Mouse (Mus musculus): ENCODE data around the gene Banp. TPM values are rescaled to one million over a fixed set of nuclear protein-coding genes. Genes with fewer than 3 reads are reported as not detected.

Banp gene
- polyA plus RNA-seq, 1 experiment from 2014 or later, result 43.8 TPM

GRCm38 (mm10) chr8:122062508-122063223, 113.1 kb downstream of the Banp start:
- H3K36me3 ChIP-seq (ENCODE audit: insufficient read depth), result no peaks in the 10 kb centered on the region
- DNase-seq, result no peak
- ATAC-seq (ENCODE audit: insufficient read depth), result no peak

DNA sequence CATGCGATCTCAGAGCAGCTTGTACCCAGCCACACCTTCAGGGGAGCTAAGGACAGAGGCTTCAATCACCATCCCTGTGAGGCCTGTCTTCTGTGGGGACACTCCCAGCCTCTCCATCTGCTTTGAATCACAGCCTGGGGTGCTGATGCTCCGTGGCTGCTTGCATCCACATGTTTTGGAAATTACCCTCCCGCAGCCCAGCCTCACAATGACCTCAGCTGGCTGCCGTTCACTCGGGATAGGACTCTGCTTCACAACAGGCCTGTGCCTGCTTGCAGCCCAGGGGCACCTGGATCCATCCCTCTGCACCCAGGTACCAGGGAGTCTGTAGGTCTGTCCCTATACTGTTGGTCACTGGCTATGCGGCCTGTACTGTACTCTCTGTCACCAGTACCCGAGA, 114.8 kb downstream of the Banp start:
- H3K36me3 ChIP-seq (ENCODE audit: insufficient read depth), result no peaks in the 10 kb centered on the region
- no peak for DNase-seq
- no peaks in the 10 kb centered on the region for H3K4me1 ChIP-seq (ENCODE audit: insufficient read depth)
- no peak for TF ChIP-seq CTCF (IDR thresholded peaks at IDR 0.05; ENCODE audit: low read depth)
- no peak overlapping the region for H3K9ac ChIP-seq
- no peak overlapping the region for H3K4me2 ChIP-seq
- H3K27me3 ChIP-seq (ENCODE audit: insufficient read depth, low read length), result no peaks in the 10 kb centered on the region
- 68% methylated on average over 7 of the region's 7 CpGs for WGBS
- H3K27ac ChIP-seq (ENCODE audit: low read depth), result no peak overlapping the region
- no peak for ATAC-seq (ENCODE audit: insufficient read depth)
- no peak overlapping the region for H3K4me3 ChIP-seq (ENCODE audit: low read depth, low read length)
- H3K9me3 ChIP-seq (ENCODE audit: low read depth, low read length), result no peaks in the 10 kb centered on the region

More at GRCm38 (mm10) chr8:122062508-122063223, 113.1 kb downstream of the Banp start:
- Histone ChIP-seq H3K27ac (ENCODE audit: low read depth) (no peak overlapping the region), H3K4me3 (ENCODE audit: low read depth, low read length) (no peak overlapping the region), H3K9ac (no peak overlapping the region), H3K4me2 (no peak overlapping the region), H3K27me3 (ENCODE audit: insufficient read depth, low read length) (no peaks in the 10 kb centered on the region), H3K4me1 (ENCODE audit: insufficient read depth) (no peaks in the 10 kb centered on the region), H3K9me3 (ENCODE audit: low read depth, low read length) (no peaks in the 10 kb centered on the region)
- WGBS, result 38% methylated on average over 12 of the region's 12 CpGs
- no peak for TF ChIP-seq CTCF (IDR thresholded peaks at IDR 0.05; ENCODE audit: low read depth)

GRCm38 (mm10) chr8:122067783-122068505, 118.4 kb downstream of the Banp start:
- Histone ChIP-seq H3K4me1 (ENCODE audit: insufficient read depth) (no peaks in the 10 kb centered on the region), H3K4me3 (ENCODE audit: low read depth, low read length) (no peak overlapping the region), H3K4me2 (no peak overlapping the region), H3K27me3 (ENCODE audit: insufficient read depth, low read length) (0 out of 2 replicates have a peak, but pooled peaks cover 4% of the 10 kb centered on the region), H3K27ac (ENCODE audit: low read depth) (no peak overlapping the region), H3K9ac (no peak overlapping the region), H3K9me3 (ENCODE audit: low read depth, low read length) (no peaks in the 10 kb centered on the region), H3K36me3 (ENCODE audit: insufficient read depth) (no peaks in the 10 kb centered on the region)
- DNase-seq (peak; percentile 62), ATAC-seq (ENCODE audit: insufficient read depth) (peak; percentile 60; the same call in 1 of the 2 replicates)
- peak; percentile 15; the same call in 1 of the 2 replicates for TF ChIP-seq CTCF (IDR thresholded peaks at IDR 0.05; ENCODE audit: low read depth)
- 32% methylated on average over 15 of the region's 15 CpGs for WGBS

GRCm38 (mm10) chr8:122068609-122069008, 119.1 kb downstream of the Banp start:
- Histone ChIP-seq H3K4me2 (no peak overlapping the region), H3K4me3 (ENCODE audit: low read depth, low read length) (no peak overlapping the region), H3K4me1 (ENCODE audit: insufficient read depth) (no peaks in the 10 kb centered on the region), H3K27me3 (ENCODE audit: insufficient read depth, low read length) (0 out of 2 replicates have a peak, but pooled peaks cover 4% of the 10 kb centered on the region), H3K27ac (ENCODE audit: low read depth) (no peak overlapping the region), H3K9ac (no peak overlapping the region), H3K9me3 (ENCODE audit: low read depth, low read length) (no peaks in the 10 kb centered on the region), H3K36me3 (ENCODE audit: insufficient read depth) (no peaks in the 10 kb centered on the region)
- DNase-seq (no peak), ATAC-seq (ENCODE audit: insufficient read depth) (no peak)
- TF ChIP-seq CTCF (IDR thresholded peaks at IDR 0.05; ENCODE audit: low read depth), result no peak
- WGBS, result 80% methylated on average over 13 of the region's 13 CpGs

- DNase-seq (no peak), ATAC-seq (ENCODE audit: insufficient read depth) (no peak)
- Histone ChIP-seq H3K27ac (ENCODE audit: low read depth) (no peak overlapping the region), H3K4me1 (ENCODE audit: insufficient read depth) (peaks cover 5% of the 10 kb centered on the region; the same call in 1 of the 2 replicates), H3K4me2 (no peak overlapping the region), H3K36me3 (ENCODE audit: insufficient read depth) (no peaks in the 10 kb centered on the region), H3K9me3 (ENCODE audit: low read depth, low read length) (no peaks in the 10 kb centered on the region), H3K27me3 (ENCODE audit: insufficient read depth, low read length) (0 out of 2 replicates have a peak, but pooled peaks cover 7% of the 10 kb centered on the region), H3K9ac (no peak overlapping the region), H3K4me3 (ENCODE audit: low read depth, low read length) (no peak overlapping the region)
- WGBS, result 54% methylated on average over 11 of the region's 11 CpGs
- TF ChIP-seq CTCF (IDR thresholded peaks at IDR 0.05; ENCODE audit: low read depth), result no peak
Measured at GRCm38 (mm10) chr8:122069281-122069680, 119.7 kb downstream of the Banp start.

DNA sequence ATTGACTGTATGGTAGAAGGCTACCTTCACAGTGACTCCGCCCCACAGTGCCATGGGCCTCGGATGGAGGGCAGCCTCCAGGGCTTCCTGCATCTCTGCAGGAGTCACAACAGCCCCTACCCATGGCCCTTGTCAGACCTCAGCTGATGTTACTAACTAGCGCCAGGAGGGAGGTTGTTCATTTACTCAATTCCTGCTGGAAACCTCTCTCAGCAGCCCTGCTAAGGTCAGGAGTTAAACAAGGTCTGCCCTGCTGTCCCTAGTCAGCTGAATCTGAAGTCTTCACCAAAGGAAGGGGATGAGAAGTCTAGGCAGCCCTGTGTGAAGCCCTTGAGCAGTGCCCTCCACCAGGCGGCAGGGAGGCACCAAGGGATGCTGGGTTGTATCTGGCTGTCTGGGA, 121.6 kb downstream of the Banp start:
- no peak for ATAC-seq (ENCODE audit: insufficient read depth)
- Histone ChIP-seq H3K4me1 (ENCODE audit: insufficient read depth) (peaks cover 11% of the 10 kb centered on the region), H3K27me3 (ENCODE audit: insufficient read depth, low read length) (peaks cover 15% of the 10 kb centered on the region), H3K36me3 (ENCODE audit: insufficient read depth) (no peaks in the 10 kb centered on the region), H3K4me2 (no peak overlapping the region), H3K4me3 (ENCODE audit: low read depth, low read length) (no peak overlapping the region), H3K9me3 (ENCODE audit: low read depth, low read length) (no peaks in the 10 kb centered on the region), H3K9ac (no peak overlapping the region), H3K27ac (ENCODE audit: low read depth) (no peak overlapping the region)
- 69% methylated on average over 4 of the region's 4 CpGs for WGBS
- no peak for DNase-seq
- TF ChIP-seq CTCF (IDR thresholded peaks at IDR 0.05; ENCODE audit: low read depth), result no peak

DNA sequence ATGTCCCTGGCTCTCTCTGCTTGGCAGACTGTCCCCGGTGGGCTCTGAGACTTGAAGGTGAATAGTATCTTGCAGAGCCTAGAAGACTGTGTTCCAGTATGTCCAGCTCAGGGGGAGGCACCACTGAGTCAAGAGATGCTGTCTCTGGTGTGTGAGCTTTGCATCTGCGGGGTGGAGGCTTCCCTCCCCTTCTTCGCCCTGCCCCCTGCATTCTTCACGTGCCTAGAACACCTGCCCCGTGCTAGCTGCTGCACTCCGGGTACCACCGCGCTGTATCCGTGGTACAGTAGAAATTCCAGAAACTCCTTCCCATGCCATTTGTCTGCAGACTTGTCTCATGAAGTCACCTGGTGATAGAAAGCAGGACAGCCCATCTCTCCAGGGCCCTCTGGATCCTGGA, 124.4 kb downstream of the Banp start:
- no peak overlapping the region for H3K4me3 ChIP-seq (ENCODE audit: low read depth, low read length)
- no peak for TF ChIP-seq CTCF (IDR thresholded peaks at IDR 0.05; ENCODE audit: low read depth)
- 0 out of 2 replicates have a peak, but pooled peaks have one; percentile 16 for ATAC-seq (ENCODE audit: insufficient read depth)
- 35% methylated on average over 9 of the region's 9 CpGs for WGBS
- no peak overlapping the region for H3K27ac ChIP-seq (ENCODE audit: low read depth)
- peaks cover 16% of the 10 kb centered on the region for H3K27me3 ChIP-seq (ENCODE audit: insufficient read depth, low read length)
- H3K36me3 ChIP-seq (ENCODE audit: insufficient read depth), result no peaks in the 10 kb centered on the region
- H3K9ac ChIP-seq, result no peak overlapping the region
- no peak for DNase-seq
- H3K9me3 ChIP-seq (ENCODE audit: low read depth, low read length), result no peaks in the 10 kb centered on the region
- peaks cover 11% of the 10 kb centered on the region for H3K4me1 ChIP-seq (ENCODE audit: insufficient read depth)
- no peak overlapping the region for H3K4me2 ChIP-seq

All from lung, embryonic 14.5 days (tissue).